In the genomic region with DNA sequence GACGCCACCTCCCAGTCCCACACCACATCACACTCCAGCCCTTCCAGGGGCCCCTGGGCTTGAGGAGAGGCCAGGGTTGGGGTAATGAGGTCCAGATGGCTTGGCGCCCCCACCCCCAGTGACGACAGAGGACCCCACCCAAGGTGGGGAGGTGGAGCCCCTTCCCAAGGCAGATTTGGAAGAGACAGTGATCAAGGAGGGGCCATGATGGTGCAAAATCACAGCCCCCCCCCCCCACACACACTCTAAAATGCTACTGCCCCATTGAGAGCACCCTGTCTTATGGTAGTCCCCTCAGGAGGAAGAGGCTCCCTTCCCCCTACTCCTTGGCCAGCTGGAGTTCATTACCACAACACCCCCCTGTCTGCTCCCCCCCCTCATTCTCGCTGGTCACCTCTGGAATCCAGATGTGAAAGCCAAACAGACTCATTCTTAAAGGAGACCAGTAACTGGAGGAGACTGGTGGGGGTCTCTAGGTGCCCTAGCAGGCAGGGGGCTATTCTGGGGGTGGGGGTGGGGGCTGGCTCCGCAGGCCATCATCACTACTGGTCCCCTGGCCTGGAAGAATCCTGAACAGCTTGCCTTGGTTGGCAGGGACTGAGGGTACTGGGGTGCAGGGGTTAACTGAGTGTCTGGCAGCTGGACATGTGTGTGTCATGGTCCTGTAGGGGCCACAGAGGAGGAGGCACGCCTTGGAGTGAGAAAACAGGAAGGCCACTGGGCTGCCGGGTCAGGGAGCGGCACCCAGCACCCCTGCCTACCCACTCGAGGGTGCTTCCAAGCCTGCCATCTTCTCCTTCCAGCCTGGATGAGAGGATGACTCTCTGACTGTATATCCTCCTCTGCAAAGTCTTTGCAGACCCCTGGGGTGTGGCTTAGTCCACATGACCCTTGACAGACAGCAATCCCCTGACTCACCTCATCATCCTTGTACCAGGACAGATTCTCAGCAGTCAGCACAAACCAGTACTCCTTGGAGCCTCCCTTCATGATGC, we compare ENCODE assay signal across 8 mouse cellular contexts. TPM values are rescaled to one million over a fixed set of nuclear protein-coding genes. Genes with fewer than 3 reads are reported as not detected.
DNase-seq lines count a peak whose midpoint lies in the region; ATAC-seq and TF ChIP-seq lines count a peak whose summit lies in the region.

No protein-coding gene starts in this region.

- TF ChIP-seq CTCF in heart, adult 2 months (IDR thresholded peaks at IDR 0.05): no peak
- TF ChIP-seq CTCF in thymus, adult 2 months (IDR thresholded peaks at IDR 0.05; ENCODE audit: borderline replicate concordance, control insufficient read depth, extremely low read depth, insufficient read depth, low read length, poor library complexity): no peak

- H3K27ac ChIP-seq in hindbrain, embryonic 11.5 days (ENCODE audit: low read depth, low read length): peak overlapping the region; percentile 30; the same call in 1 of the 2 replicates
- no peak overlapping the region for H3K27ac ChIP-seq in hindbrain, embryonic 16.5 days (ENCODE audit: low read depth, low read length)
- peak overlapping the region; percentile 36 for H3K27ac ChIP-seq in heart, adult 2 months
- H3K27ac ChIP-seq in limb, embryonic 13.5 days: peak overlapping the region; percentile 100
- H3K27ac ChIP-seq in thymus, adult 2 months (ENCODE audit: control insufficient read depth, insufficient read depth, low read length): no peak overlapping the region

- no peaks in the 10 kb centered on the region; the same call in 1 of the 2 replicates for H3K27me3 ChIP-seq in hindbrain, embryonic 11.5 days (ENCODE audit: control insufficient read depth, insufficient read depth, low read length)
- H3K27me3 ChIP-seq in hindbrain, embryonic 16.5 days (replicated peaks; ENCODE audit: control insufficient read depth, insufficient read depth, low read length): no peaks in the 10 kb centered on the region; the same call in 1 of the 2 replicates
- H3K27me3 ChIP-seq in heart, adult 2 months (ENCODE audit: control insufficient read depth, insufficient read depth, low read length): no peaks in the 10 kb centered on the region
- no peaks in the 10 kb centered on the region for H3K27me3 ChIP-seq in limb, embryonic 13.5 days
- H3K27me3 ChIP-seq in thymus, adult 2 months (ENCODE audit: control insufficient read depth, insufficient read depth, low read length): no peaks in the 10 kb centered on the region; the same call in 1 of the 2 replicates

- no peak overlapping the region for H3K4me2 ChIP-seq in hindbrain, embryonic 11.5 days (replicated peaks; ENCODE audit: low read depth, low read length)
- H3K4me2 ChIP-seq in hindbrain, embryonic 16.5 days (ENCODE audit: low read length): no peak overlapping the region
- H3K4me2 ChIP-seq in limb, embryonic 13.5 days (replicated peaks): peak overlapping the region; percentile 88

- no peaks in the 10 kb centered on the region for H3K79me2 ChIP-seq in heart, adult 2 months (replicated peaks; ENCODE audit: control insufficient read depth, insufficient read depth, low read length)

- no peaks in the 10 kb centered on the region for H3K36me3 ChIP-seq in hindbrain, embryonic 11.5 days (ENCODE audit: control insufficient read depth, insufficient read depth, low read length)
- peaks cover 10% of the 10 kb centered on the region; the same call in 1 of the 2 replicates for H3K36me3 ChIP-seq in hindbrain, embryonic 16.5 days (ENCODE audit: control insufficient read depth, insufficient read depth, low read length)
- no peaks in the 10 kb centered on the region for H3K36me3 ChIP-seq in heart, adult 2 months (ENCODE audit: control insufficient read depth, insufficient read depth, low read length)
- peaks cover 28% of the 10 kb centered on the region for H3K36me3 ChIP-seq in limb, embryonic 13.5 days
- no peaks in the 10 kb centered on the region for H3K36me3 ChIP-seq in thymus, adult 2 months (ENCODE audit: control insufficient read depth, insufficient read depth, low read length)

- TF ChIP-seq POLR2A in heart, adult 2 months (IDR thresholded peaks at IDR 0.05; ENCODE audit: insufficient read depth, low read depth, low read length): no peak
- no peak for TF ChIP-seq POLR2A in thymus, adult 2 months (IDR thresholded peaks at IDR 0.05; ENCODE audit: control insufficient read depth, extremely low read depth, insufficient read depth, low read length, poor library complexity)

- H3K4me3 ChIP-seq in hindbrain, embryonic 11.5 days (ENCODE audit: low read depth, low read length): no peak overlapping the region
- no peak overlapping the region for H3K4me3 ChIP-seq in hindbrain, embryonic 16.5 days (ENCODE audit: low read length)
- H3K4me3 ChIP-seq in heart, adult 2 months: no peak overlapping the region
- H3K4me3 ChIP-seq in limb, embryonic 13.5 days: peak overlapping the region; percentile 69
- H3K4me3 ChIP-seq in thymus, adult 2 months (ENCODE audit: control insufficient read depth, insufficient read depth, low read length): no peak overlapping the region

- H3K4me1 ChIP-seq in hindbrain, embryonic 11.5 days (replicated peaks; ENCODE audit: control insufficient read depth, insufficient read depth, low read length): peaks cover 5% of the 10 kb centered on the region
- peaks cover 5% of the 10 kb centered on the region for H3K4me1 ChIP-seq in hindbrain, embryonic 16.5 days (ENCODE audit: control insufficient read depth, insufficient read depth, low read depth, low read length)
- peaks cover 2% of the 10 kb centered on the region; the same call in 1 of the 2 replicates for H3K4me1 ChIP-seq in heart, adult 2 months (ENCODE audit: control insufficient read depth, insufficient read depth, low read length)
- H3K4me1 ChIP-seq in limb, embryonic 13.5 days: peaks cover 60% of the 10 kb centered on the region
- no peaks in the 10 kb centered on the region for H3K4me1 ChIP-seq in thymus, adult 2 months (replicated peaks; ENCODE audit: control insufficient read depth, insufficient read depth, low read length)

- DNase-seq in hindbrain, embryonic 11.5 days (ENCODE audit: low spot score): peak; percentile 52
- peak; percentile 73 for DNase-seq in embryo, embryonic 10 days (ENCODE audit: low spot score)
- DNase-seq in heart, adult 2 months: peak; percentile 60 to 61
- no peak for DNase-seq in thymus, adult 2 months
- DNase-seq in cerebellum, adult 9-10 months: no peak

- H3K9ac ChIP-seq in hindbrain, embryonic 11.5 days (ENCODE audit: low read depth, low read length): no peak overlapping the region
- no peak overlapping the region for H3K9ac ChIP-seq in hindbrain, embryonic 16.5 days (ENCODE audit: low read depth, low read length)
- no peak overlapping the region for H3K9ac ChIP-seq in heart, adult 2 months (ENCODE audit: low read depth, low read length)
- peak overlapping the region; percentile 51; the same call in 1 of the 2 replicates for H3K9ac ChIP-seq in limb, embryonic 13.5 days

- no peaks in the 10 kb centered on the region for H3K9me3 ChIP-seq in hindbrain, embryonic 11.5 days (ENCODE audit: control insufficient read depth, low read length)
- no peaks in the 10 kb centered on the region for H3K9me3 ChIP-seq in hindbrain, embryonic 16.5 days (ENCODE audit: control insufficient read depth, low read length)
- H3K9me3 ChIP-seq in limb, embryonic 13.5 days: no peaks in the 10 kb centered on the region

- WGBS in hindbrain, embryonic 11.5 days: 37% methylated on average over 9 of the region's 9 CpGs
- 53% methylated on average over 9 of the region's 9 CpGs for WGBS in hindbrain, embryonic 16.5 days
- WGBS in heart, adult 2 months: 43% methylated on average over 9 of the region's 9 CpGs
- 8% methylated on average over 9 of the region's 9 CpGs for WGBS in limb, embryonic 13.5 days
- WGBS in thymus, adult 2 months: 57% methylated on average over 9 of the region's 9 CpGs

- no peak for TF ChIP-seq EP300 in heart, adult 2 months (IDR thresholded peaks at IDR 0.05; ENCODE audit: insufficient read depth, low read depth, low read length)

- ATAC-seq in hindbrain, embryonic 11.5 days (ENCODE audit: low FRiP score): no peak
- ATAC-seq in hindbrain, embryonic 16.5 days: no peak
- ATAC-seq in limb, embryonic 13.5 days (ENCODE audit: low FRiP score, low read depth): peak; percentile 41
- no peak for ATAC-seq in erythroblast, adult 5-6 weeks (replicated peaks; ENCODE audit: low FRiP score, poor library complexity, severe bottlenecking)

- intact Hi-C loops in heart, adult 2 months (cut with DNase I): no loop called here

RNA-seq across cellular contexts. Expression of gene Swi5, which starts 32.0 kb away (rescaled TPM):
- 185 and 378 TPM in 2 replicates for polyA plus RNA-seq in hindbrain, embryonic 11.5 days (2014; fragmentation: Nextera tagmentation; extraction: Ambion mirVana)
- 378 and 447 TPM in 2 replicates for polyA plus RNA-seq in hindbrain, embryonic 16.5 days (2015; fragmentation: Nextera tagmentation; extraction: Ambion mirVana)
- 100 to 1,000 TPM; 205 to 233 TPM for total RNA-seq in heart, adult 2 months (2021)
- 173 and 223 TPM in 2 replicates for polyA plus RNA-seq in heart, adult 2 months (2012; rRNA removed)
- 451 and 463 TPM in 2 replicates for polyA plus RNA-seq in limb, embryonic 13.5 days (2015; fragmentation: Nextera tagmentation; extraction: Ambion mirVana)
- polyA plus RNA-seq in thymus, adult 2 months (2012; rRNA removed): 147 and 168 TPM in 2 replicates
- 30.4 and 97.8 TPM in 2 replicates for total RNA-seq in erythroblast, adult 5-6 weeks (2015; ENCODE audit: low replicate concordance)
- 76.9 and 89.4 TPM in 2 replicates for total RNA-seq in erythroblast, adult 5-6 weeks (2017; ENCODE audit: low replicate concordance)

RNA-seq across cellular contexts. Expression of gene Ciz1, which starts 32.2 kb away (rescaled TPM):
- polyA plus RNA-seq in hindbrain, embryonic 11.5 days (2014; fragmentation: Nextera tagmentation; extraction: Ambion mirVana): 42.4 and 49.0 TPM in 2 replicates
- polyA plus RNA-seq in hindbrain, embryonic 16.5 days (2015; fragmentation: Nextera tagmentation; extraction: Ambion mirVana): 41.1 and 57.5 TPM in 2 replicates
- total RNA-seq in heart, adult 2 months (2021): 10 to 100 TPM; 26.7 to 29.5 TPM
- 117 and 128 TPM in 2 replicates for polyA plus RNA-seq in heart, adult 2 months (2012; rRNA removed)
- 49.8 and 54.9 TPM in 2 replicates for polyA plus RNA-seq in limb, embryonic 13.5 days (2015; fragmentation: Nextera tagmentation; extraction: Ambion mirVana)
- polyA plus RNA-seq in thymus, adult 2 months (2012; rRNA removed): 517 and 528 TPM in 2 replicates
- total RNA-seq in erythroblast, adult 5-6 weeks (2015; ENCODE audit: low replicate concordance): 18.6 and 38.2 TPM in 2 replicates
- 21.2 and 33.5 TPM in 2 replicates for total RNA-seq in erythroblast, adult 5-6 weeks (2017; ENCODE audit: low replicate concordance)

RNA-seq across cellular contexts. Expression of gene Golga2, which starts 32.7 kb away (rescaled TPM):
- 14.6 and 17.7 TPM in 2 replicates for polyA plus RNA-seq in hindbrain, embryonic 11.5 days (2014; fragmentation: Nextera tagmentation; extraction: Ambion mirVana)
- 25.5 and 30.1 TPM in 2 replicates for polyA plus RNA-seq in hindbrain, embryonic 16.5 days (2015; fragmentation: Nextera tagmentation; extraction: Ambion mirVana)
- 10 to 100 TPM; 69.8 to 79.9 TPM for total RNA-seq in heart, adult 2 months (2021)
- polyA plus RNA-seq in heart, adult 2 months (2012; rRNA removed): 34.5 and 44.0 TPM in 2 replicates
- 27.1 and 28.2 TPM in 2 replicates for polyA plus RNA-seq in limb, embryonic 13.5 days (2015; fragmentation: Nextera tagmentation; extraction: Ambion mirVana)
- polyA plus RNA-seq in thymus, adult 2 months (2012; rRNA removed): 36.6 and 37.5 TPM in 2 replicates
- 6.3 and 11.1 TPM in 2 replicates for total RNA-seq in erythroblast, adult 5-6 weeks (2015; ENCODE audit: low replicate concordance)
- total RNA-seq in erythroblast, adult 5-6 weeks (2017; ENCODE audit: low replicate concordance): 34.5 and 44.0 TPM in 2 replicates

RNA-seq across cellular contexts. Expression of gene Dnm1, which starts 33.3 kb away (rescaled TPM):
- polyA plus RNA-seq in hindbrain, embryonic 11.5 days (2014; fragmentation: Nextera tagmentation; extraction: Ambion mirVana): 17.4 and 22.6 TPM in 2 replicates
- 71.2 and 79.0 TPM in 2 replicates for polyA plus RNA-seq in hindbrain, embryonic 16.5 days (2015; fragmentation: Nextera tagmentation; extraction: Ambion mirVana)
- 1 to 10 TPM; 4.0 to 5.5 TPM for total RNA-seq in heart, adult 2 months (2021)
- 20.4 and 23.1 TPM in 2 replicates for polyA plus RNA-seq in heart, adult 2 months (2012; rRNA removed)
- 32.4 and 32.5 TPM in 2 replicates for polyA plus RNA-seq in limb, embryonic 13.5 days (2015; fragmentation: Nextera tagmentation; extraction: Ambion mirVana)
- 10.7 and 12.1 TPM in 2 replicates for polyA plus RNA-seq in thymus, adult 2 months (2012; rRNA removed)
- not detected in 2 replicates for total RNA-seq in erythroblast, adult 5-6 weeks (2015; ENCODE audit: low replicate concordance)
- not detected in 2 replicates for total RNA-seq in erythroblast, adult 5-6 weeks (2017; ENCODE audit: low replicate concordance)

RNA-seq across cellular contexts. Expression of gene Uck1, which starts 59.9 kb away (rescaled TPM):
- 56.0 and 64.1 TPM in 2 replicates for polyA plus RNA-seq in hindbrain, embryonic 11.5 days (2014; fragmentation: Nextera tagmentation; extraction: Ambion mirVana)
- polyA plus RNA-seq in hindbrain, embryonic 16.5 days (2015; fragmentation: Nextera tagmentation; extraction: Ambion mirVana): 99.1 and 101 TPM in 2 replicates
- 10 to 100 TPM; 22.5 to 22.8 TPM for total RNA-seq in heart, adult 2 months (2021)
- polyA plus RNA-seq in heart, adult 2 months (2012; rRNA removed): 41.7 and 43.1 TPM in 2 replicates
- 69.7 and 75.1 TPM in 2 replicates for polyA plus RNA-seq in limb, embryonic 13.5 days (2015; fragmentation: Nextera tagmentation; extraction: Ambion mirVana)
- 109 and 127 TPM in 2 replicates for polyA plus RNA-seq in thymus, adult 2 months (2012; rRNA removed)
- 0.96 and 3.1 TPM in 2 replicates for total RNA-seq in erythroblast, adult 5-6 weeks (2015; ENCODE audit: low replicate concordance)
- total RNA-seq in erythroblast, adult 5-6 weeks (2017; ENCODE audit: low replicate concordance): 4.0 and 11.6 TPM in 2 replicates

Comparison
In these comparisons a context has a peak if more than half of its experiments do, and no peak if none do; other contexts are left out.
1. H3K27ac ChIP-seq: peak in hindbrain, embryonic 11.5 days (single experiment), heart, adult 2 months (single experiment) and limb, embryonic 13.5 days (single experiment); none in hindbrain, embryonic 16.5 days (single experiment) and thymus, adult 2 months (single experiment).
2. DNase-seq: peak in hindbrain, embryonic 11.5 days (single experiment), embryo, embryonic 10 days (single experiment) and heart, adult 2 months (2 of 2); none in thymus, adult 2 months (single experiment) and cerebellum, adult 9-10 months (single experiment).